Mouse (Mus musculus) MEL (cell line): Measurements from ENCODE around the gene Lin7a.

Experiments
- CTCF ChIP-seq, 3 experiments: IDR thresholded peaks in 2 of 3; conservative IDR thresholded peaks in 1 of 3; 2 replicates each; pipeline ENCODE4 v1.5.1; 2011 to 2012; ENCODE audit warnings: low read length in 3 of 3, low read depth in 2 of 3, mild to moderate bottlenecking in 2 of 3, improper control_type of control experiment in 1 of 3, inconsistent platforms in 1 of 3, mixed read lengths in 1 of 3, moderate library complexity in 1 of 3; ENCODE audit not compliant: control insufficient read depth in 1 of 3, insufficient read depth in 1 of 3, poor library complexity in 1 of 3, severe bottlenecking in 1 of 3
- ELF1 ChIP-seq: IDR thresholded peaks from 2 replicates; pipeline ENCODE4 v1.6.1; 2014; ENCODE audit warnings: low read depth, mild to moderate bottlenecking, inconsistent platforms, low read length, improper control_type of control experiment, moderate library complexity
- EP300 ChIP-seq, 2 experiments: IDR thresholded peaks; 2 replicates each; pipeline ENCODE4 v1.6.1; 2011; ENCODE audit warnings: improper control_type of control experiment in 2 of 2, low read length in 2 of 2, low read depth in 1 of 2, mild to moderate bottlenecking in 1 of 2
- HCFC1 ChIP-seq: IDR thresholded peaks from 2 replicates; pipeline ENCODE4 v1.6.1; 2012; ENCODE audit warnings: low read depth, mild to moderate bottlenecking, inconsistent platforms, low read length, improper control_type of control experiment, moderate library complexity
- JUND ChIP-seq: IDR thresholded peaks from 2 replicates; pipeline ENCODE4 v1.6.1; 2011; ENCODE audit warnings: low read depth, mild to moderate bottlenecking, improper control_type of control experiment, low read length
- MAFK ChIP-seq: IDR thresholded peaks from 2 replicates; pipeline ENCODE4 v1.6.1; 2011; ENCODE audit warnings: low read depth, mild to moderate bottlenecking, low read length, improper control_type of control experiment, borderline replicate concordance
- NELFE ChIP-seq: IDR thresholded peaks from 2 replicates; pipeline ENCODE4 v1.6.1; 2011; ENCODE audit warnings: low read depth, low read length, improper control_type of control experiment
- POLR2A ChIP-seq, 2 experiments: IDR thresholded peaks; 2 replicates each; pipeline ENCODE4 v1.6.1; 2011 to 2012; ENCODE audit warnings: low read length in 2 of 2, mild to moderate bottlenecking in 2 of 2, control low read depth in 1 of 2, improper control_type of control experiment in 1 of 2, low read depth in 1 of 2, moderate library complexity in 1 of 2; ENCODE audit not compliant: control insufficient read depth in 1 of 2, insufficient read depth in 1 of 2, poor library complexity in 1 of 2
- USF2 ChIP-seq, 2 experiments: IDR thresholded peaks; 2 replicates each; pipeline ENCODE4 v1.6.1; 2011 to 2012; ENCODE audit warnings: improper control_type of control experiment in 2 of 2, low read length in 2 of 2, borderline replicate concordance in 1 of 2, inconsistent platforms in 1 of 2, low read depth in 1 of 2, mild to moderate bottlenecking in 1 of 2; ENCODE audit not compliant: insufficient read depth in 1 of 2

- TF ChIP-seq POLR2A (IDR thresholded peaks at IDR 0.05; ENCODE audit: control insufficient read depth in 1 of 2, insufficient read depth in 1 of 2, low read depth in 1 of 2, low read length in 2 of 2, poor library complexity in 1 of 2) (no peak), JUND (no peak), USF2 (IDR thresholded peaks at IDR 0.05; ENCODE audit: borderline replicate concordance in 1 of 2, insufficient read depth in 1 of 2, low read depth in 1 of 2, low read length in 2 of 2) (no peak), CTCF (IDR thresholded peaks at IDR 0.05 in 2 of 3, conservative IDR thresholded peaks at IDR 0.05 in 1 of 3; ENCODE audit: control insufficient read depth in 1 of 3, insufficient read depth in 1 of 3, low read depth in 2 of 3, low read length in 3 of 3, poor library complexity in 1 of 3, severe bottlenecking in 1 of 3) (no peak), EP300 (IDR thresholded peaks at IDR 0.05; ENCODE audit: low read depth in 1 of 2, low read length in 2 of 2) (no peak), MAFK (no peak), NELFE (no peak), HCFC1 (no peak), ELF1 (no peak)
Observed at GRCm38 (mm10) chr10:107225871-107226270, 45.6 kb upstream of the Lin7a start.
